Mouse (Mus musculus) CH12.LX (cell line): ENCODE results near the gene Ano9. TPM values are rescaled to one million over a fixed set of nuclear protein-coding genes. Genes with fewer than 3 reads are reported as not detected.
A peak's percentile ranks its signal among the peaks of the same experiment; 100 is the strongest.

Experiments used
- DNase-seq: peaks from one replicate; pipeline ENCODE4 v3.0.0-alpha.2; 2013; ENCODE audit errors: extremely low read depth
- H3K27ac ChIP-seq: 2 replicates; pipeline ENCODE4 v1.5.1; 2012; ENCODE audit warnings: low read depth, mild to moderate bottlenecking, control low read depth, moderate library complexity; ENCODE audit not compliant: insufficient read depth
- H3K27me3 ChIP-seq: replicated peaks from 2 replicates; pipeline ENCODE3; 2012; ENCODE audit warnings: inconsistent platforms
- H3K36me3 ChIP-seq, 2 experiments: replicated peaks in 1 of 2; 2 replicates each; pipeline versions ENCODE3 to v1.6.1; 2012; ENCODE audit warnings: inconsistent platforms in 1 of 2, low read length in 1 of 2, mild to moderate bottlenecking in 1 of 2, mixed read lengths in 1 of 2, moderate library complexity in 1 of 2; ENCODE audit not compliant: control insufficient read depth in 1 of 2, insufficient read depth in 1 of 2
- H3K4me1 ChIP-seq, 2 experiments: 2 replicates each; pipeline ENCODE4 v1.6.1; 2012; ENCODE audit warnings: inconsistent platforms in 1 of 2, moderate library complexity in 1 of 2; ENCODE audit not compliant: insufficient read depth in 2 of 2, control insufficient read depth in 1 of 2
- H3K4me2 ChIP-seq: 2 replicates; pipeline ENCODE4 v1.6.1; 2012; ENCODE audit warnings: low read depth, mild to moderate bottlenecking, control low read depth; ENCODE audit not compliant: poor library complexity, insufficient read depth, severe bottlenecking
- H3K4me3 ChIP-seq, 3 experiments: fragments of 150-350 bp in 1 of 3; sonication (generic) in 1 of 3; replicated peaks in 1 of 3; 2 replicates each; pipeline versions ENCODE3 to v1.5.1; 2011 to 2012; ENCODE audit warnings: low read depth in 2 of 3, low read length in 2 of 3, mild to moderate bottlenecking in 2 of 3, moderate library complexity in 2 of 3, control low read depth in 1 of 3, improper control_type of control experiment in 1 of 3, inconsistent platforms in 1 of 3, mixed read lengths in 1 of 3; ENCODE audit not compliant: poor library complexity in 1 of 3
- H3K79me2 ChIP-seq: replicated peaks from 2 replicates; pipeline ENCODE4 v1.6.1; 2012; ENCODE audit warnings: mild to moderate bottlenecking, moderate library complexity; ENCODE audit not compliant: control insufficient read depth, poor library complexity, insufficient read depth, severe bottlenecking; ENCODE audit errors: extremely low read depth
- H3K9ac ChIP-seq: 2 replicates; pipeline ENCODE4 v1.6.1; 2012; ENCODE audit warnings: low read depth, mild to moderate bottlenecking, control low read depth, moderate library complexity; ENCODE audit not compliant: insufficient read depth
- H3K9me3 ChIP-seq: replicated peaks from 2 replicates; pipeline ENCODE3; 2012; ENCODE audit warnings: low read length, inconsistent platforms, mixed read lengths
- BHLHE40 ChIP-seq: IDR thresholded peaks from 2 replicates; pipeline ENCODE4 v1.6.1; 2011; ENCODE audit warnings: mild to moderate bottlenecking, low read depth, low read length, improper control_type of control experiment
- CTCF ChIP-seq, 2 experiments: IDR thresholded peaks in 1 of 2; conservative IDR thresholded peaks in 1 of 2; 2 replicates each; pipeline ENCODE4 v1.5.1; 2011 to 2012; ENCODE audit warnings: low read depth in 2 of 2, low read length in 2 of 2, improper control_type of control experiment in 1 of 2, inconsistent platforms in 1 of 2, mild to moderate bottlenecking in 1 of 2, moderate library complexity in 1 of 2
- E2F4 ChIP-seq: IDR thresholded peaks from 2 replicates; pipeline ENCODE4 v1.6.1; 2011; ENCODE audit warnings: low read depth, low read length, improper control_type of control experiment; ENCODE audit not compliant: insufficient replicate concordance
- ELF1 ChIP-seq: IDR thresholded peaks from 2 replicates; pipeline ENCODE4 v1.6.1; 2014; ENCODE audit warnings: low read depth, mild to moderate bottlenecking, inconsistent platforms, low read length, improper control_type of control experiment
- EP300 ChIP-seq: IDR thresholded peaks from 2 replicates; pipeline ENCODE4 v1.6.1; 2011; ENCODE audit warnings: low read length, improper control_type of control experiment
- ETS1 ChIP-seq: conservative IDR thresholded peaks from 2 replicates; pipeline ENCODE4 v1.6.1; 2012; ENCODE audit warnings: low read depth, mild to moderate bottlenecking, inconsistent platforms, low read length, improper control_type of control experiment, moderate library complexity
- GABPA ChIP-seq: IDR thresholded peaks from 2 replicates; pipeline ENCODE4 v1.6.1; 2012; ENCODE audit warnings: low read depth, low read length, improper control_type of control experiment, inconsistent platforms; ENCODE audit not compliant: insufficient replicate concordance
- HCFC1 ChIP-seq: IDR thresholded peaks from 2 replicates; pipeline ENCODE4 v1.6.1; 2012; ENCODE audit warnings: low read depth, mild to moderate bottlenecking, inconsistent platforms, low read length, improper control_type of control experiment
- JUND ChIP-seq: conservative IDR thresholded peaks from 2 replicates; pipeline ENCODE4 v1.6.1; 2011; ENCODE audit warnings: low read depth, low read length, improper control_type of control experiment
- MAX ChIP-seq: IDR thresholded peaks from 2 replicates; pipeline ENCODE4 v1.6.1; 2011; ENCODE audit warnings: low read length, improper control_type of control experiment
- NRF1 ChIP-seq: IDR thresholded peaks from 2 replicates; pipeline ENCODE4 v1.6.1; 2014; ENCODE audit warnings: low read depth, mild to moderate bottlenecking, inconsistent platforms, low read length, improper control_type of control experiment, moderate library complexity
- POLR2A ChIP-seq: IDR thresholded peaks from 2 replicates; pipeline ENCODE4 v1.6.1; 2011; ENCODE audit warnings: low read depth, mild to moderate bottlenecking, improper control_type of control experiment, low read length
- POLR2AphosphoS2 ChIP-seq: IDR thresholded peaks from 2 replicates; pipeline ENCODE4 v1.6.1; 2011; ENCODE audit warnings: low read depth, low read length, improper control_type of control experiment
- RAD21 ChIP-seq: IDR thresholded peaks from 2 replicates; pipeline ENCODE4 v1.6.1; 2011; ENCODE audit warnings: low read depth, mild to moderate bottlenecking, low read length, improper control_type of control experiment, moderate library complexity
- SIN3A ChIP-seq: IDR thresholded peaks from 2 replicates; pipeline ENCODE4 v1.6.1; 2012; ENCODE audit warnings: low read length, improper control_type of control experiment, inconsistent platforms
- SMC3 ChIP-seq: IDR thresholded peaks from 2 replicates; pipeline ENCODE4 v1.6.1; 2011; ENCODE audit warnings: low read depth, low read length, improper control_type of control experiment
- TBP ChIP-seq: conservative IDR thresholded peaks from 2 replicates; pipeline ENCODE4 v1.6.1; 2011; ENCODE audit warnings: low read depth, low read length, improper control_type of control experiment
- TCF12 ChIP-seq: IDR thresholded peaks from 2 replicates; pipeline ENCODE4 v1.6.1; 2014; ENCODE audit warnings: low read depth, mild to moderate bottlenecking, inconsistent platforms, low read length, improper control_type of control experiment
- USF1 ChIP-seq: IDR thresholded peaks from 2 replicates; pipeline ENCODE4 v1.6.1; 2014; ENCODE audit warnings: low read depth, mild to moderate bottlenecking, inconsistent platforms, low read length, improper control_type of control experiment
- USF2 ChIP-seq: conservative IDR thresholded peaks from 2 replicates; pipeline ENCODE4 v1.6.1; 2011; ENCODE audit warnings: low read depth, low read length, improper control_type of control experiment
- ZNF384 ChIP-seq: IDR thresholded peaks from 2 replicates; pipeline ENCODE4 v1.6.1; 2012; ENCODE audit warnings: low read depth, low read length, improper control_type of control experiment, inconsistent platforms
- dilution Hi-C: fragments of 300-500 bp; cut with MboI; formaldehyde crosslinking; loops from 2 replicates; pipeline ENCODE4 v1.14.3; 2020; ENCODE audit warnings: low sequenced_read_pairs; ENCODE audit not compliant: extremely low pct_unique_long_range_greater_than_20kb, extremely low pct_ligation_motif_present
- in situ Hi-C: fragments of 300-500 bp; cut with MboI; formaldehyde crosslinking; loops from 3 replicates; pipeline ENCODE4 v1.14.3; 2019; ENCODE audit warnings: low sequenced_read_pairs, low pct_ligation_motif_present, low pct_unique_long_range_greater_than_20kb, mixed read lengths
- polyA plus RNA-seq: library from polyadenylated mRNA; unstranded; fragments of >175 nt; gene quantifications from 2 replicates; pipeline ENCODE4 v1.2.1, GENCODE M21; 2012; ENCODE audit warnings: low read depth; ENCODE audit not compliant: insufficient read length
- total RNA-seq, 2 experiments: library from RNA; depleted of rRNA; stranded (reverse); fragments of 300-350 nt in 1 of 2; fragments of >200 nt in 1 of 2; gene quantifications; 2 replicates each; pipeline ENCODE4 v1.2.3; 2012 to 2014

Gene Ano9
- total and polyA plus RNA-seq, 3 experiments = 0.04 TPM; not detected in 2

DNA sequence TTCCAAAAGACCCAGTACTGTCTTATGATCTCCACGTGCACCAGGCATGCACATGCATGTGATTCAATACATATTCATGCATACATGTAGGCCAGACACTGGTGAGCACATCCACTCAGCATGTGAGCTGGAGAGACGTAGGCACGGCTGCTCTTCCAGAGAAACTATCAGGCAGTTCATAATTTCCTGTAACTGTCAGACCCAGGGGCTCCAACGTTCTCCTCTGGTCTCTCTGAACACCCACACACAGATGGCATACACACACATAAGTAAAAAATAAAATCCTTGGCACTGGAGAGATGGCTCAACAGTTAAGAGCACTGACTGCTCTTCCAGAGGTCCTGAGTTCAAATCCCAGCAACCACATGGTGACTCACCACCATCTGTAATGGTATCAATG is 43.8 kb downstream of the Ano9 start:
- TF ChIP-seq BHLHE40 = no peak
- TF ChIP-seq ZNF384 = no peak
- no peak for TF ChIP-seq ELF1
- no peak for TF ChIP-seq GABPA
- no peak for TF ChIP-seq TCF12
- no peak for TF ChIP-seq MAX
- no peak for TF ChIP-seq POLR2A
- TF ChIP-seq POLR2AphosphoS2 = no peak
- TF ChIP-seq EP300 = no peak
- TF ChIP-seq USF2 = no peak
- no peak for TF ChIP-seq TBP
- no peak for TF ChIP-seq HCFC1
- no peak for TF ChIP-seq JUND
- no peak for TF ChIP-seq CTCF (conservative IDR thresholded peaks at IDR 0.05 in 1 of 2, IDR thresholded peaks at IDR 0.05 in 1 of 2; ENCODE audit: low read depth in 2 of 2, low read length in 2 of 2)
- TF ChIP-seq USF1 = no peak
- TF ChIP-seq SIN3A = no peak
- no peak for TF ChIP-seq ETS1
- no peaks in the 10 kb centered on the region for H3K9me3 ChIP-seq

GRCm38 (mm10) chr7:141072017-141072745 is 45.4 kb downstream of the Ano9 start:
- Histone ChIP-seq H3K27ac (no peak overlapping the region), H3K27me3 (peaks cover 40% of the 10 kb centered on the region), H3K4me1 (peaks cover 7 to 10% of the 10 kb centered on the region in 2 experiments), H3K9me3 (no peaks in the 10 kb centered on the region), H3K36me3 (peaks cover 0 to 3% of the 10 kb centered on the region in 2 experiments), H3K79me2 (no peaks in the 10 kb centered on the region), H3K9ac (no peak overlapping the region), H3K4me2 (no peak overlapping the region; the same call in 1 of the 2 replicates), H3K4me3 (no peak overlapping the region)
- TF ChIP-seq RAD21 (peak; percentile 42), CTCF (conservative IDR thresholded peaks at IDR 0.05 in 1 of 2, IDR thresholded peaks at IDR 0.05 in 1 of 2; ENCODE audit: low read depth in 2 of 2, low read length in 2 of 2) (peak; percentile 57 to 73; a peak in 3 of 4 replicates), TCF12 (no peak), NRF1 (no peak), E2F4 (no peak), ETS1 (peak; percentile 16; the same call in 1 of the 2 replicates), GABPA (no peak), SMC3 (peak; percentile 58)
- DNase-seq = peak; percentile 58
- dilution Hi-C loops (no loop called here), in situ Hi-C loops (no loop called here)

More for the DNA sequence above, 43.8 kb downstream of the Ano9 start:
- no peak overlapping the region for H3K4me2 ChIP-seq
- in situ Hi-C loops = no loop called here
- no peak for DNase-seq
- H3K9ac ChIP-seq = no peak overlapping the region
- H3K36me3 ChIP-seq = no peaks in the 10 kb centered on the region
- H3K27ac ChIP-seq = no peak overlapping the region
- no peaks in the 10 kb centered on the region for H3K79me2 ChIP-seq
- H3K4me3 ChIP-seq = no peak overlapping the region
- peaks cover 24% of the 10 kb centered on the region for H3K27me3 ChIP-seq
- H3K4me1 ChIP-seq = peaks cover 9 to 13% of the 10 kb centered on the region in 2 experiments
- dilution Hi-C loops = no loop called here
